Mouse (Mus musculus) small intestine, adult 2 months (tissue): ENCODE measurements around the gene Stmnd1. TPM values are rescaled to one million over a fixed set of nuclear protein-coding genes. Genes with fewer than 3 reads are reported as not detected.
"Not testable (repeated sequence)": the region's sequence is repeated elsewhere in the genome, so short reads cannot be mapped to it uniquely, and the experiment has no call there.

Experiments
- H3K27ac ChIP-seq: fragments of 200-500 bp; 2 replicates; pipeline ENCODE4 v1.5.1; 2012; ENCODE audit warnings: low read depth, low read length, control low read depth, inconsistent platforms; ENCODE audit not compliant: insufficient read depth
- H3K27me3 ChIP-seq: fragments of 200-500 bp; 2 replicates; pipeline ENCODE4 v1.6.1; 2012; ENCODE audit warnings: mild to moderate bottlenecking, moderate library complexity, low read length, inconsistent platforms; ENCODE audit not compliant: control insufficient read depth, insufficient read depth
- H3K36me3 ChIP-seq: fragments of 200-500 bp; 2 replicates; pipeline ENCODE4 v1.6.1; 2012; ENCODE audit warnings: mild to moderate bottlenecking, low read length, control low read depth, inconsistent platforms; ENCODE audit not compliant: control insufficient read depth, insufficient read depth
- H3K4me1 ChIP-seq: fragments of 200-500 bp; 2 replicates; pipeline ENCODE4 v1.6.1; 2012; ENCODE audit warnings: low read length, inconsistent platforms, mixed read lengths; ENCODE audit not compliant: control insufficient read depth, insufficient read depth, insufficient read length
- H3K4me3 ChIP-seq: fragments of 200-500 bp; 2 replicates; pipeline ENCODE4 v1.5.1; 2012; ENCODE audit warnings: low read depth, mild to moderate bottlenecking, control low read depth, inconsistent platforms, low read length, moderate library complexity
- CTCF ChIP-seq: fragments of 200-500 bp; IDR thresholded peaks from 2 replicates; pipeline ENCODE4 v1.5.1; 2012; ENCODE audit warnings: low read depth, mild to moderate bottlenecking, control low read depth, inconsistent platforms, low read length, moderate library complexity, mixed read lengths; ENCODE audit not compliant: insufficient replicate concordance, insufficient read length; ENCODE audit errors: extremely low read depth
- POLR2A ChIP-seq: fragments of 200-500 bp; IDR thresholded peaks from 2 replicates; pipeline ENCODE4 v1.6.1; 2012; ENCODE audit warnings: low read depth, mild to moderate bottlenecking, control low read depth, inconsistent platforms, low read length, moderate library complexity
- WGBS: fragments of 180-500 bp; shearing (Covaris S2); methylation state at CpG from one replicate; pipeline ENCODE4 v1.1.7; 2018; 5-methylcytosine and 5-hydroxymethylcytosine counted together
- polyA plus RNA-seq: library from polyadenylated mRNA; depleted of rRNA; stranded (reverse); fragments of >200 nt; gene quantifications from 2 replicates; pipeline ENCODE4 v1.2.3, GENCODE M21; 2012; rRNA removed

The Stmnd1 gene
- polyA plus RNA-seq, result 0.06 TPM in 1 of 2 replicates, not detected in the other

DNA sequence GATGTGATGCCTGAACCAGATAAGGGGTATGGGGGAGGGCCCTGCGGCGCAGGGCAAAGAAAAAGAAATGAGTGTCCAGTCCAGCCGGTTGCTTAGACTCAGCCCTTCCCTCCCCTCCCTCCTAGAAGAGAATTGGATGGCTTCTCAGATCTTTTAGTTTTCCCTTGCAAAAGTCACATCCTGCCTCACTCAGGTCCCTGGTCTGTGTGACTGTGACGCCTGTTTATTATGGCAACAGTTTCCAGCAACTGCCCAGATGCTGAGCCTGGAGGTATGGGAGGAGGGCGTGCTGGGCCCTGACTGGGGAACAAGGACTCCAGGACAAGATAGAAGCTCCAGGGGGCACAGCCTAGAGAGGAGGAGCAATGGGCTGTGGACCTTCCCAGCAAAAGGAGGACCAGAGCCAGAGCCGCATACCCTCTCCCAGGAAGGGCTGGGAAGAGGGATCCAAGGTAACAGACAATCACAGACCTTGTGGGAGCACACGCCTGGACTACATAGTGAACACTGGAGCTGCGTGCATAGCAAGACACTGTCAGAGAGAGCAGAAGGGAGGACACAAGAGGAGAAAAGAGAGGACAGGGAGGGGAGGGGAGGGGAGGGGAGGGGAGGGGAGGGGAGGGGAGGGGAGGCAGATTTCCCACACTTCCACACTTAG is at the start of gene Stmnd1:
Stmnd1 (plus strand) TSS at position 269 of the 658 bp plus-strand sequence.
- no peak within 1 kb of the TSS for H3K4me3 ChIP-seq
- H3K36me3 ChIP-seq, result no peaks in the 10 kb centered on the region
- H3K27me3 ChIP-seq, result no peaks in the 10 kb centered on the region
- WGBS, result 29% methylated on average over 8 of the region's 8 CpGs
- no peak within 1 kb of the TSS for H3K27ac ChIP-seq
- TF ChIP-seq POLR2A (no peak), CTCF (no peak)
- H3K4me1 ChIP-seq, result peaks cover 24% of the 10 kb centered on the region; the same call in 1 of the 2 replicates

DNA sequence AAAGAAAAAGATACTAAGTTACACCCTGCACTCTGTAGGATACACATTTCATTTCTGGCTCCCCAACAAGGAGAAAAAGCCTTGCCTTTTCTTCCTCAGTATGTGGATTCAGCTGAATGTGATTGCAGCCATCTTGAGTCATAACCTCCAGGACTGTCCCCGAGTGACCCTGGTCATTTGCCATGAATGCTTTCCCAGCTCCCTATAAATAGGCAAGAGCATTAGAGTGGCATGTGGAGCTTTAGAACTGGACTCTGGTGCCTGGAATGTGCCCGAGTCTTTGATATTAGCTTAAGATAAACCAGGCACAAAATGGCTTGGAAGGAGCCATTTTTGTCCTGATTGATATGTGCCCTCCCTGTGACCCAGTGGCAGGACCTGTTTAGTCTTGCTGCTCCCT is 46.6 kb upstream of the Stmnd1 start:
- no peaks in the 10 kb centered on the region for H3K27me3 ChIP-seq
- H3K4me3 ChIP-seq, result no peak overlapping the region
- WGBS, result 47% methylated on average over 2 of the region's 2 CpGs
- TF ChIP-seq CTCF (no peak), POLR2A (no peak)
- no peaks in the 10 kb centered on the region for H3K4me1 ChIP-seq
- H3K36me3 ChIP-seq, result no peaks in the 10 kb centered on the region
- H3K27ac ChIP-seq, result no peak overlapping the region

DNA sequence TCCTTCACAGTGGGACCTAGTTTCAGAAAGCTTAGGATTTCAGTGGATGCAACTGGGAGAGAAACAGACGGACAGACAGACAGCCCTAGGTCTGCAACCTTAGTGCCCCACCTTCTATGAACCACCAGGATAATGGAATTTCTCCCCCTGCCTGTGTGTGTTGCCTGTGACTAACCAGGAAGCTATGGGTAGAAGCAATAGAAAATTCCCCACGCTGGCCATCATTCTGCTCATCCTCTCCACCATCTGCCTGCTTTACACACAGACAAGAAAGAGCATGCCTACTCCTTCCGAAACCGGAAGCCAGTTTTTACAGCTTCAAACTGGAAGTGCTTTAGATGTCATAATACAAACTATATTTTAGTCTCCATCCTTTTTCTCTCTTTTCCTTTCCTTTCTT is 46.0 kb upstream of the Stmnd1 start:
- Histone ChIP-seq H3K4me1 (no peaks in the 10 kb centered on the region), H3K27me3 (no peaks in the 10 kb centered on the region), H3K36me3 (no peaks in the 10 kb centered on the region), H3K4me3 (no peak overlapping the region), H3K27ac (no peak overlapping the region)
- TF ChIP-seq POLR2A (no peak), CTCF (no peak)
- WGBS, result 88% methylated on average over 4 of the region's 4 CpGs

DNA sequence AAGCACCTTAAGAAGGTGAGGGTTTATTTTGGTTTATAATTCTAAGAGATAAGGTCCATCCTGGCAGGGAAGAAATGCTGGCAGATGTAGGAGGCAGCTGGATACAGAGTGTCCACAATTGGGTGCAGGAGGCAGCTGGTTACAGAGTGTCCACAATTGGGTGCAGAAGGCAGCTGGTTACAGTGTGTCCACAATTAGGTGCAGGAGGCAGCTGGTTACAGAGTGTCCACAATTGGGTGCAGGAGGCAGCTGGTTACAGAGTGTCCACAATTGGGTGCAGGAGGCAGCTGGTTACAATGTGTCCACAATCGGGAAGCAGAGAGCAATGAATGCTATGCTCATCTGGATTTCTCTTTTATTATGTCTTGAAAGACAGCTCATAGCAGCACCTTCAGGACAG is 44.8 kb upstream of the Stmnd1 start:
- not testable (repeated sequence) for H3K36me3 ChIP-seq, H3K27me3 ChIP-seq, H3K27ac ChIP-seq, H3K4me3 ChIP-seq, H3K4me1 ChIP-seq
- WGBS, result 91% methylated on average over 1 of the region's 1 CpGs

DNA sequence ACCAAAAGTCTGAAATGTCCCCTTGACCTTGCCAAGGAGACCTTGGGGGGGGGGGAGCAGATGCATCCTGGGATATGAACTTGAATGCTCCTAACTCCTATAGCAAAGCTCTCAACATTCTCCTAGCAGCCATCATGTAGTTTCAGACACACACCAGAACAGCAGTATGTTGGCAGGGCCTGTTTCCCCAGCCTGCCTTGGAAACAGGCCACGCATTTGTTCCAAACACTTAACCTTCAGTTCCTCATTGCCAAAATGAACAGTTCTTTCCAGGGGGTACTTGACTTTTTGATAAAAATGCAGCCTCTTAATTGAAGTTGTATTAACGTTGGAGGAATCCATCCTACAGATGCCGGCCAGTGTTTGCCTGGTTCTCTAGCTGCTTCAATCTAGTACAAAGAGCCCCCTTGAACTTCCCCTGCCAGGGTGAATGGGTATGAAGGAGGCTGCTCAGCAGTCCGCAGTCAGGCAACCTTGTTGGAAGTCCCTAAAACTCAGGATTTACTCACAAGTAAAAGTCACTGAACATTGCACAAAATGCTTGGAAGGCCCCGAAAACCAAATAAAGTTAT is 41.9 kb upstream of the Stmnd1 start:
- TF ChIP-seq POLR2A (no peak), CTCF (no peak)
- Histone ChIP-seq H3K27ac (no peak overlapping the region), H3K4me3 (no peak overlapping the region), H3K36me3 (no peaks in the 10 kb centered on the region), H3K4me1 (no peaks in the 10 kb centered on the region), H3K27me3 (no peaks in the 10 kb centered on the region)
- WGBS, result 77% methylated on average over 5 of the region's 5 CpGs

DNA sequence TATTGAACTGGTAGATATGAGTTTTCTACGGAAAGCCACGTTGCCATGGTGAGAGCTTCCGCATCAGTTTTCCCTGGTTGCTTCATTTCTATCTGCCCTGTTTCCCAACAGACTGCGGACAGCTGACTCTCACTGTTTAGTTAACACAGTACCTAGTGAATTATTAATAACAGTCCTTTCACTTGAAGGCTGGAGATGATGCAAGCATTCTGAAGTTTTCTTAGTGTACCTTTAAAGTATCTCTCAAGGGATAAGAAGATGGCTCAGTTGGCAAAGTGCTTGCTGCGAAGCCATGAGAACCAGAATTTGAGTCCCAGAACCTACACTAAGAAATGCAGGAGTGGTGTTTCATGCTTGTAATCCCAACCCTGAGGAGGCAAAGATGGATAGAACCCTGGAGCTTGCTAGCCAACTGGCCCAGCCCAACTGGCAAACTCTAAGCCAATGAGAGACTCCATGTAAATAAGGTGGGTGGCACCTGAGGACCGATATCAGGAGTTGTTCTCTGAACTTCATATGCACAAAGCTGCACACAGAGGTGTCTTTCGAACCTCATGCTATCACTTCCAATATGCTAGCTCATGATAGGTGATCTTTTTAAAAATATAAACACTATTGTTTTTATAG is 35.7 kb upstream of the Stmnd1 start:
- H3K27ac ChIP-seq, result no peak overlapping the region
- no peaks in the 10 kb centered on the region for H3K36me3 ChIP-seq
- H3K4me3 ChIP-seq, result no peak overlapping the region
- no peaks in the 10 kb centered on the region for H3K27me3 ChIP-seq
- WGBS, result 37% methylated on average over 7 of the region's 7 CpGs
- no peaks in the 10 kb centered on the region for H3K4me1 ChIP-seq
- TF ChIP-seq POLR2A (no peak), CTCF (no peak)

DNA sequence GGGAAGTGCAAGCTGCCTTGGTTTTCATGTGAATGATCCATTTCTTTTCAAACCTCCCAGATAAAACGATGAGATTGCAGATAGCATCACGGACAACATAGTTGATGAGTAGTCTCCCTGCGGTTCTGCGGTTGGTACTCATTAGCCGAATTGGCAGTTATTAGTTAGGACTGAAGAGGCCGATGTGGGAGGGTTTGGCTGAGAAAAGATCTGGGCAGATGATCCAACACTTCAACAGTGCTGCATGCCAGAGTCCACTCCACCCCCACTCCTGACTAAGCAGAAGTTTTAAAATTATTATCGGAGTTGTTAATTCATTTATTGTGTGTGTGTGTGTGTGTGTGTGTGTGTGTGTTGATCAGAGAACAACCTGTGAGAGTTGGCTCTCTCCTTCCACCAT is 34.7 kb upstream of the Stmnd1 start:
- WGBS, result 79% methylated on average over 7 of the region's 7 CpGs
- Histone ChIP-seq H3K4me3 (no peak overlapping the region), H3K27me3 (no peaks in the 10 kb centered on the region), H3K4me1 (no peaks in the 10 kb centered on the region), H3K27ac (no peak overlapping the region), H3K36me3 (no peaks in the 10 kb centered on the region)
- no peak for TF ChIP-seq CTCF
- TF ChIP-seq POLR2A, result no peak
